Mouse (Mus musculus) limb, embryonic 11.5 days (tissue): Measurements from ENCODE around the gene Thrap3. TPM values are rescaled to one million over a fixed set of nuclear protein-coding genes. Genes with fewer than 3 reads are reported as not detected.
"Not testable (repeated sequence)": the region's sequence is repeated elsewhere in the genome, so short reads cannot be mapped to it uniquely, and the experiment has no call there.

ENCODE experiments used
- ATAC-seq: fragments of 200-750 bp; cut with Nextera tagmentation; 2 replicates; pipeline ENCODE4 v1.8.0; 2017; ENCODE audit warnings: low read depth; ENCODE audit not compliant: insufficient number of reproducible peaks, low FRiP score, low TSS enrichment
- DNase-seq: peaks from one replicate; pipeline ENCODE4 v3.0.0-alpha.2; 2015; ENCODE audit warnings: low spot score
- H3K27ac ChIP-seq: fragments of 300-500 bp; sonication (generic); replicated peaks from 2 replicates; pipeline ENCODE4 v1.5.1; 2014; ENCODE audit warnings: low read depth, mild to moderate bottlenecking, low read length
- H3K27me3 ChIP-seq: fragments of 300-500 bp; sonication (generic); 2 replicates; pipeline ENCODE4 v1.6.1; 2014; ENCODE audit warnings: mild to moderate bottlenecking, low read length, mixed read lengths; ENCODE audit not compliant: control insufficient read depth, insufficient read depth
- H3K36me3 ChIP-seq: fragments of 300-500 bp; sonication (generic); 2 replicates; pipeline ENCODE4 v1.6.1; 2014; ENCODE audit warnings: mild to moderate bottlenecking, low read length, moderate library complexity, mixed read lengths; ENCODE audit not compliant: control insufficient read depth, insufficient read depth
- H3K4me1 ChIP-seq: fragments of 300-500 bp; sonication (generic); 2 replicates; pipeline ENCODE4 v1.6.1; 2014; ENCODE audit warnings: low read length, mixed read lengths; ENCODE audit not compliant: control insufficient read depth, insufficient read depth
- H3K4me2 ChIP-seq: fragments of 300-500 bp; sonication (generic); 2 replicates; pipeline ENCODE4 v1.6.1; 2014; ENCODE audit warnings: low read depth, mild to moderate bottlenecking, moderate library complexity; ENCODE audit not compliant: severe bottlenecking
- H3K4me3 ChIP-seq: fragments of 300-500 bp; sonication (generic); 2 replicates; pipeline ENCODE4 v1.5.1; 2014; ENCODE audit warnings: low read depth, low read length
- H3K9ac ChIP-seq: fragments of 300-500 bp; sonication (generic); 2 replicates; pipeline ENCODE4 v1.6.1; 2014; ENCODE audit warnings: mild to moderate bottlenecking, low read length
- H3K9me3 ChIP-seq: fragments of 300-500 bp; sonication (generic); 2 replicates; pipeline ENCODE4 v1.6.1; 2016; ENCODE audit warnings: low read length; ENCODE audit not compliant: control insufficient read depth
- WGBS: fragments of 180-500 bp; shearing (Covaris S2); extraction: QIAGEN DNeasy Blood & Tissue Kit; methylation state at CpG from one replicate; pipeline ENCODE4 v1.1.7; 2014; 5-methylcytosine and 5-hydroxymethylcytosine counted together
- polyA plus RNA-seq: library from polyadenylated mRNA; unstranded; fragments of >200 nt; fragmentation: Nextera tagmentation; extraction: Ambion mirVana; gene quantifications from 2 replicates; pipeline ENCODE4 v1.2.1, GENCODE M21; 2014

Thrap3 gene
- polyA plus RNA-seq, 1 experiment from 2014 or later, result 247 TPM

DNA sequence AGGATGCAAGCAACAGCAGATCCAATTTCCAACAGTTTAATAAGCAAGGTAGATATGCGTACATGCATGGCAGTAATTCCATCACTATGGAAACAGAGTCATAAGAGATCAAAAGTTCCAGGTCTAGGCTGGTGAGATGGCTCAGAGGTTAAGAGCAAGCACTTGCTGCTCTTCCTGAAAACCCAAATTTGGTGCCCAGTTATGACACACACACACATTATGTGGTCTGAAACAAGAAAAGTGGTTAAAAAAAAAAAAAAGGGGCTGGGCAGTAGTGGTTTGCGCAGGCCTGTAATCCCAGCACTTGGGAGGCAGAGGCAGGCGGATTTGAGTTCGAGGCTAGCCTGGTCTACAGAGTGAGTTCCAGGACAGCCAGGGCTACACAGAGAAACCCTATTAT, 7.6 kb downstream of the Thrap3 start:
- Histone ChIP-seq H3K4me2 (no peak overlapping the region), H3K4me1 (0 out of 2 replicates have a peak, but pooled peaks cover 2% of the 10 kb centered on the region), H3K9ac (no peak overlapping the region), H3K27ac (no peak overlapping the region), H3K4me3 (no peak overlapping the region), H3K27me3 (no peaks in the 10 kb centered on the region), H3K9me3 (no peaks in the 10 kb centered on the region), H3K36me3 (peaks cover 10% of the 10 kb centered on the region)
- ATAC-seq, result no peak
- no peak for DNase-seq
- 95% methylated on average over 4 of the region's 4 CpGs for WGBS

DNA sequence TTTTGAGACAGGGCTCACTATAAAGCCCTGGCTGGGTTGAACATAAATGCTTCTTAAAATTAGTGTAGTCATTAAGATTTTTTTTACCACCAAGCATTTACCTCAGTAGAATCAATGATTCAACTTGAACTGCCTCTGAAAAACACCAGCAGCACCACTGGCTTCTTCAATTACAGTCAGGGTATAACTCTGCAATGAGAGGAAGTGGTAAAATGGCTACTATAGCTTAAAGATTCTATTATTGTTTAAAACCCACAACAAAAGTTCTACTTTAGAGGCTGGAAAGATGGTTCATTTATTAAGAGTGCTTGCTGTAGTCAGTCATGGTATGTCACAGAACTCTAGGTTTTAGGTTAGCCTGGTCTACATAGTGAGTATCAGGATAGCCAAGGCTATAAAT, 8.3 kb downstream of the Thrap3 start:
- Histone ChIP-seq H3K27ac (no peak overlapping the region), H3K9ac (no peak overlapping the region), H3K36me3 (peaks cover 12% of the 10 kb centered on the region), H3K9me3 (no peaks in the 10 kb centered on the region), H3K4me2 (no peak overlapping the region), H3K4me1 (no peaks in the 10 kb centered on the region), H3K27me3 (no peaks in the 10 kb centered on the region), H3K4me3 (no peak overlapping the region)
- no peak for ATAC-seq
- no peak for DNase-seq

DNA sequence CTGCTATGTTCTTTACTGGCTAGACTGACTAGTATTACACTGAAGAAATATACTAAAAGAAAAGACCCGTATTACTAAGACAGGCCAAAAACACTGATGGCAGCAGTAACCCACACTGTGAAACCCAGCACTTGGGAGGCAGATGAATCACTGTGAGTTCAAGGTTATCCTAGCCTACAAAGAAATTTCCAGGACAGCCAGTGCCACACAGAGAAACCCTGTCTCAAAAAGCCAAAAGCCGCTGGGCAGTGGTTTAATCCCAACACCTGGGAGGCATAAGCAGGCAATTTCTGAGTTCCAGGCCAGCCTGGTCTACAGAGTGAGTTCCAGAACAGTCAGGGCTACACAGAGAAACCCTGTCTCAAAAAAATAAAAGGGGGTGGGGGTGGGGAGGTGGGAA, 11.9 kb downstream of the Thrap3 start:
- H3K4me3 ChIP-seq, result no peak overlapping the region
- no peak overlapping the region for H3K27ac ChIP-seq
- no peaks in the 10 kb centered on the region for H3K27me3 ChIP-seq
- no peak overlapping the region for H3K4me2 ChIP-seq
- no peak overlapping the region for H3K9ac ChIP-seq
- peaks cover 10% of the 10 kb centered on the region for H3K36me3 ChIP-seq
- H3K4me1 ChIP-seq, result no peaks in the 10 kb centered on the region
- WGBS, result 95% methylated on average over 2 of the region's 2 CpGs
- no peak for ATAC-seq
- H3K9me3 ChIP-seq, result no peaks in the 10 kb centered on the region
- no peak for DNase-seq

DNA sequence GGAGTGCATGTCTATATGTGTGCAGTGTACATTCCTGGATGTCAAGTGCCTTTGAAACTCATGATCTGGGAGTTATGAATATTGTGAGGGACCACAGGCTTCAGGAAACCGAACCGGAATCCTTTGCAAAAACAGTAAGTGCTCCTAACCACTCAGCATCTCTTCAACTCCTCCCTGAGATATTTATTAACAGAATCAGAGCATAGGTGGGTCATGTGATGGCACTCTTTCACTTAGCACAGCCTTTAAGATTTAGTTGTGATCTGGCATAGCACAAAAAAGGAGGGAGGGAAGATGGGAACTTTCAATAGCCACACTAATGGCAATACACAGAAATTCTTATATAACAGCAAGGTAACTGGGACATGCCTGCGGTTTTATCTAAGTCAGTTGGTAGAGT, 15.5 kb downstream of the Thrap3 start:
- H3K4me2 ChIP-seq, result no peak overlapping the region
- H3K27ac ChIP-seq, result no peak overlapping the region
- DNase-seq (no peak), ATAC-seq (no peak)
- H3K4me1 ChIP-seq, result no peaks in the 10 kb centered on the region
- WGBS, result 95% methylated on average over 3 of the region's 3 CpGs
- no peaks in the 10 kb centered on the region for H3K27me3 ChIP-seq
- H3K36me3 ChIP-seq, result peaks cover 10% of the 10 kb centered on the region
- no peaks in the 10 kb centered on the region for H3K9me3 ChIP-seq
- H3K4me3 ChIP-seq, result no peak overlapping the region
- H3K9ac ChIP-seq, result no peak overlapping the region

DNA sequence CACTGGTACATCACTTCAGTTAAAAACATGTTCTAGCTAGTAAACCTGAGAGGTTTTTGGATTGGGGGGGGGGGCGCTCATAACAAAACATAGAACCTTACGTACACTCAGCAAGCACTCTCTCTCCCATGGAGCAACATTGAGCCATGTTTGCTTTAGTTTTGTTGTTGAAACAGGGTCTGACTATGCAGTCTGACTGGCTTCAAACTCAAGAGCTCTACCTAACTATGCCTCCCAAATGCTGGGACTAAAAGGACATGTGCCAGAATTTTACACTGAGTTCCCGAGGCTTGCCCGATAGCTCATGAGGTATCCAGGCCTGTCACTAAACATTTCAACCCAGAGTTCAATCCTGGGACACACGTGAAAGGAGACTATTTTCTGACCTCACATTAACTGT, 19.5 kb downstream of the Thrap3 start:
- Histone ChIP-seq H3K27ac (no peak overlapping the region), H3K9ac (no peak overlapping the region), H3K4me2 (no peak overlapping the region), H3K9me3 (no peaks in the 10 kb centered on the region), H3K36me3 (peaks cover 16% of the 10 kb centered on the region; the same call in 1 of the 2 replicates), H3K27me3 (no peaks in the 10 kb centered on the region), H3K4me1 (no peaks in the 10 kb centered on the region), H3K4me3 (no peak overlapping the region)
- WGBS, result 90% methylated on average over 5 of the region's 5 CpGs
- ATAC-seq (no peak), DNase-seq (no peak)

DNA sequence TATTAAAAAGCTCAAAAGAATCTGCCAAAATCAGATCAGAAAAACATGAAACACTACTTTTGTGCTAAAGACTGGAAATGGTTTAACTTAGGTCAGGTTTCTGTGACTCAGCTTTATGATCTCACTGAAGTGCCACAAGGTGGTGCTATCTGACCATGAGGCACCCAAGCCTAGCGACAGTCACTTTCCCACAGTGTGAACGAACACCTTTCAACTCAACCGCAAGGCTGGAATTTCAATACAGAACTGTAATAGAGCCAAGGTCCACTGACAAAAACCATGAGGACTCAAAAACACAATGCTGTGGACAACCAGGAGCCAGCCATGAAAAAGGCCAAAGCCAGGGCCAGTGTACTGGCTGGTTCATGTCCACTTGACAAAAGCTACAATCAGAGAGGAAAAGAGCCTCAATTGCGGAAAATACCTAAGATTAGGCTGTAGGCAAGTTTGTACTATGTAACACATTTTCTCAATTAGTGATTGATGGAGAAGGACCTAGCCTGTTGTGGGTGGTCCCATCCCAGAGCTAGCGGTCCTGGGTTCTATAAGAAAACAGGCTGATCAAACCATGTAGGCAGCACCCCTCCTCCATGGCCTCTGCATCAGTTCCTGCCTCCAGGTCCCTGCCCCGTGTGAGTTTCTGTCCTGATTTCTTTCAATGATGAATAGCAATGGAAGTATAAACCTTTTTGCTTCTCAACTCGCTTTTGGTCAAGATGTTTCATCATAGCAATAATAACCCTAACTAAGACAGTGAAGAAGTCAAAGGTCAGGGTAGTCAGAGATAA, 21.2 kb downstream of the Thrap3 start:
- 66% methylated on average over 7 of the region's 7 CpGs for WGBS
- H3K4me1 ChIP-seq, result no peaks in the 10 kb centered on the region
- H3K9me3 ChIP-seq, result no peaks in the 10 kb centered on the region
- H3K27ac ChIP-seq, result no peak overlapping the region
- H3K4me3 ChIP-seq, result no peak overlapping the region
- no peak overlapping the region for H3K9ac ChIP-seq
- DNase-seq, result no peak
- H3K4me2 ChIP-seq, result no peak overlapping the region
- H3K36me3 ChIP-seq, result peaks cover 29% of the 10 kb centered on the region; the same call in 1 of the 2 replicates
- H3K27me3 ChIP-seq, result no peaks in the 10 kb centered on the region
- ATAC-seq, result no peak

DNA sequence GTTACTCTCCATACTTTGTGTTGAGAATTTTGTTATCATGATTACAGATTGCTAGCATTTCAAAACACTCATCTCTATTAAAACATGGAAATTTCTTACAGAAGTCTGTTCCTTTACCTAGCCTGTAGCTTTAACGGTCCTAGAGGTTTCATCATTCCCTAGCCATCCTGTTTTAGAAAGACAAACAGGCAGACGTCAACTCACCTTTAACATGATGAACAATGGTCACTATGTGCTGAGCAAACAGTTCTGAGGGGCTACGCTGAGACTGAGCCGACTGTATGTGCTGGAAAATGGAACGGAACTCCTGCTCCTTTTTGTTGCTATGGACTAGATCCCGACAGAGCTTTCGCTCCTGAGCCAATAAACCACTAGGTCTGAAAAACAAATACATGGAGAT, 26.6 kb downstream of the Thrap3 start:
- H3K36me3 ChIP-seq, result peaks cover 44% of the 10 kb centered on the region
- H3K9me3 ChIP-seq, ATAC-seq, H3K4me3 ChIP-seq, H3K9ac ChIP-seq, H3K4me1 ChIP-seq, H3K4me2 ChIP-seq, DNase-seq, H3K27ac ChIP-seq, H3K27me3 ChIP-seq: not testable (repeated sequence)
- 97% methylated on average over 7 of the region's 7 CpGs for WGBS

DNA sequence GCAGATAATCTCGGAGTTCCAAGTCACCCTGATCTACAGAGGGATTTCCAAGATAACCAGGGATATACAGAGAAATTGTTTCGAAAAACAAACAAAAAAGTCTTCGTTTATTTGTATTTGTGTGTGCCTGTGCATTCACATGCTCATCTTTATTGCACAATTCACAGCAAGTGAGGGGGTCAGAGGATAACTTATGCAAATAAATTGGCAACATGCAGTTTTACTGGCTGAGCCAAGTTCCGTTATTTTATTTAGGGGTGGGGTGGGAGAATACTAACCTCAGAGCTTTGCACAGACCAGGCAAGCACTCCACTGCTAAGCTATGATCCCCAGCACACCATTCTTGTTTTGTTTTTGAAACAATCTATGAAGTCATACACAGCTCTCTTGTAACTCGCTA, 28.8 kb downstream of the Thrap3 start:
- Histone ChIP-seq H3K4me1 (no peaks in the 10 kb centered on the region), H3K4me3 (no peak overlapping the region), H3K36me3 (peaks cover 43% of the 10 kb centered on the region), H3K9ac (no peak overlapping the region), H3K4me2 (no peak overlapping the region), H3K27ac (no peak overlapping the region), H3K27me3 (no peaks in the 10 kb centered on the region), H3K9me3 (no peaks in the 10 kb centered on the region)
- no peak for DNase-seq
- WGBS, result 87% methylated on average over 5 of the region's 5 CpGs
- no peak for ATAC-seq

DNA sequence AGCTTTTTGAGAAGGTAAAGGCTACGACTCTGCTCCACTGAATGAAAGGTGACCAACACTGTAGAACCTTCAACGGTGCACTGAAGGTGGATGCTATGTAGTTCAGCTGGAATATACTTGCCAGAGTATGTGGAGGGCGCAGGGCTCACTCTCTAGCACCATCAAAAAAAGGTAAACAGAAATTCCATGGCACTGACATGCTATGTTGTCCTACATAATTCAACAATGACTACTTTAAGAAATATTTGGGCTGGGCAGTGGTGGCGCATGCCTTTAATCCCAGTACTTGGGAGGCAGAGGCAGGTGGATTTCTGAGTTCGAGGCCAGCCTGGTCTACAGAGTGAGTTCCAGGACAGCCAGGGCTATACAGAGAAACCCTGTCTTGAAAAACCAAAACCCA, 31.8 kb downstream of the Thrap3 start:
- H3K27me3 ChIP-seq, ATAC-seq, H3K4me2 ChIP-seq, H3K4me3 ChIP-seq, H3K4me1 ChIP-seq, DNase-seq, H3K9ac ChIP-seq, H3K9me3 ChIP-seq, H3K27ac ChIP-seq: not testable (repeated sequence)
- peaks cover 51% of the 10 kb centered on the region for H3K36me3 ChIP-seq
- whole genome bisulfite sequencing, result 95% methylated on average over 5 of the region's 5 CpGs
